Mouse (Mus musculus): ENCODE measurements around the gene Snapc2.

The Snapc2 gene

DNA sequence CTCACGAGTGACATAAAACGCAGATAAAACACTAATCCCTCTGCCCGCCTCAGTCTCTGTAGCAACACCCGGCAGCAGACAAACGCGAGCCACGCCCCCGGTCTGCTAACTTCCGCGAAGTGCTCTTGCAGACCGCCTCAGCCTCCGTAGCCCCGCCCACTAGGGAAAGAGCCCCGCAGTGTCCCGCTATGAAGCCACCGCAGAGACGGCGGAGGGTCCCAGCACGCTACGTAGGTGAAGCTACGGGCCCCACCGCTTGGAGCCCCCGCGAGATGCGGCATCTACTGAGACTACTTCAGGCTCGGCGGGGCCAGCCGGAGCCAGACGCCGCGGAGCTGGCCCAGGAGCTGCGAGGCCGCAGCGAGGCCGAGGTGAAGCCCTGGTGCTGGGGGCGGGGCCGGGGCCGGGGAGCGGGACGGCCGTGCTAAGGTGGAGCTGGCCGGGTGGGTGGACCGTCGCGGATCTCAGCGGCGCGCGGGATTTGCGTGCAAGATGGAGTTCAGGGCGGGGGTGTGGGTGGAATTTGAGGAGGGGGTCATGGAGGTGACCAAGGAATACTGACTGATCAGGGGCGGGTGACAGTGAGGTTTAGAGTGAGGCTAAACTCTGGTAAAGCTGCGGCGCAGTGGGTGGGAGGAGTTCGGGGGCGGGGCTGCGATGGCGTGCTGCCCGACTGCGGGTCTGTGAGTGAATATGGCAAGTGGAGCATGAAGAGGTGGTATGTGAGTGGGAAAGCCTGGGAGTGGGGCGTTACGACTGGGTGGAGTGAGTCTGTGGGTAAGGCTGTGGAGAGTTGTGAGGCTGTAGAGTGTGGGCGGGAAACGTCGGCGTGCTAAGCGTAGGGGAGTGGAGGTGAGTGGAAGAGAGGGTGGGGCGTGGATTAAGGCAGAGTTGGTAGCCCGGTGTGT lies at the start of gene Snapc2:
TSS of gene Snapc2 (plus strand) at position 147 of the 908 bp plus-strand sequence.
- DNase-seq = peak; percentile 98 to 99

DNA sequence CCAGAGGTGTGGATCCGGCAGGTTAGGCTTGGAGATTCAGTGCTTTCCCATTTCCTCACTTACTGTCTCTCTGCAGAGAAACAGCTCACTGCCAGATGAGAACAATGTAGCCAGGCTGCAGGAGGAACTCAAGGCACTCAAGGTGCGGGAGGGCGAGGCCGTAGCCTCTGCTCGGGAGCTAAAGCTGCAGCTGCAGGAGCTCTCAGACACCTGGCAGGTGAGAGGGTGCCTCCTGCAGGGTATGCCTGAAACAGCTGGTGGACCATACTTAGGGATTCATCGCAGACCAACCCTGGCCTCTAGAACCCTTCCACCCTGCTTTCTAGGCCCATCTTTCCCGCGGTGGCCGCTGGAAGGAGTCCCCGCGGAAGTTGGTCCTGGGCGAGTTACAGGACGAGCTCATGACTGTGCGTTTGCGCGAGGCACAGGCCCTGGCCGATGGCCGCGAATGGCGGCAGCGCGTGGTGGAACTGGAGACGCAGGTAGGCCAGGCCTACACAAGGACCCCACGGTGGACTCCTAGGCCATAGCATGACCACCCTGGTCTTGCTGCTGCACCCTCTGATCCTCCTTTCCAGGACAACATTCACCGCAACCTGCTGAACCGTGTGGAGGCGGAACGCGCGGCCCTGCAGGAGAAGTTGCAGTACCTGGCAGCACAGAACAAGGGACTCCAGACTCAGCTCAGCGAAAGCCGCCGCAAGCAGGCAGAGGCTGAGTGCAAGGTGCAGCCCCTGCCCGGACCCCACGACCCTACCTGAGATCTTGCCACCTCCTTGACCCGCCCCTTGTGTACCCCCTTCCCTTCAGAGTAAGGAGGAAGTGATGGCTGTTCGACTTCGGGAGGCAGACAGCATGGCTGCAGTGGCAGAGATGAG lies 47.4 kb upstream of the Snapc2 start:
- DNase-seq = no peak

DNA sequence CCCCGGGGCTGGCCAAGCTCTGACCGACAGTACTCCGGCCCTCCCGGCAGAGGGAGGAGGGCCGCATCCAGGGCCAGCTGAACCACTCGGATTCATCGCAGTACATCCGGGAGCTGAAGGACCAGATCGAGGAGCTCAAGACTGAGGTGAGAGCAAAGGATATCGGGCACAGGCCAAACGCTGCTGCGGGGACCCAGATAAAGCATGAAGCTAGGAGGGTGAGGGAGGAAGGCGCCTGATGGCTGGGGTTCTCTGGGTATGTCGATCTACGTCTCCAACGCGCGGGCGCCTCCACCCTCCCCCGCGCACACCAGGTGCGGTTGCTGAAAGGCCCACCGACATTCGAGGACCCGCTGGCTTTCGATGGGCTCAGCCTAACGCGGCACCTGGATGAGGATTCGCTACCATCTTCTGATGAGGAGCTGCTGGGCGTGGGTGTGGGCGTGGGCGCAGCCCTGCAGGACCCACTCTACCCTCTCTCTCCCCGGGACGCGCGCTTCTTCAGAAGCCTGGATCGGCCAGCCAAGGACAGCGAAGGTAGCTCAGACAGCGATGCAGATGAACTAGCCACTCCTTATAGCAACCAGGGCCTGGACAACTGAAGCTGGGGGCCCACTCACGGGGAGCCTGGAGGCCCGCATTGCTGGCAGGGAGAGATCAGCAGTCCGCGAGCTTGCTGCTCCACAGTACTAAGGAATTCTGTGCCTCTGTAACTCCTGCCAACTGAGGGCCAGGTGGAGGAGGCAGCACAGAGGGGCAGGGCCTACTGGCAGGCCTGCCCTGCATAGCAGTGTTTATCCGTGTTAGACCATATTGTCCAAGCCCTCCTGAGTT lies 46.5 kb upstream of the Snapc2 start:
- no peak for DNase-seq

DNA sequence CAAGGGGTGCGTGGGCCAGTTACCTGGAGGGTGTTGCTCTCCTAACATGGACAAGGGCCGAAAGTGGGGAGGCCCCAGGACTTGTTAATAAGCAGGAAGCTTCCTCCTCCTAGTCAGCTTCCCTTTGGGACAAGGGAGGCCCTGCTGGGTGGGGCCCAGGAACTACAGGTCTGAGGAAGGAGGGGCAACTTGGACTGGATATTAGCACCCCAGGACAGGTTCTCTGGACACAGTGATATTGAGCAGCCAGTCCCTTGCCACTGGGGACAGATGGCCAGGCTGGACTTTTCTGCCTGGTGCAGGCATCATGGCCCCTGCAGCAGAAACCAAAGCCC lies 45.9 kb upstream of the Snapc2 start:
- no peak for DNase-seq

DNA sequence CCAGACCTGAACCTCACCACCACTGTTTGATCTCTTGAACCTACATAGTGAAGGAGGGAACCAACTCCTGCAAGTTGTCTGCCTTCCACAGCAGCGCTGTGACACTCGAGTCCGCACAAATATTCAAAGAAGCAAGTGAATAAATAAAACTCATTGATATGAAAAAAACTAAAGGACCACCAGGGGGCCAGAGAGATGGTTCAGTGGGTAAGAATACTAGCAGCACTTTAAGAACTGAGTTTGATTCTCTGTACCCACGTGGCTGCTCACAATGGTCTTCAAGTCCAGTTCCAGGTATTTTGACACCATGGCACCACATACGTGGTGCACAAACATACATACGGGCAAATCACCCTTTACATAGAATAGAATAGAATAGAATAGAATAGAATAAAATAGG lies 41.8 kb upstream of the Snapc2 start:
- DNase-seq = no peak

DNA sequence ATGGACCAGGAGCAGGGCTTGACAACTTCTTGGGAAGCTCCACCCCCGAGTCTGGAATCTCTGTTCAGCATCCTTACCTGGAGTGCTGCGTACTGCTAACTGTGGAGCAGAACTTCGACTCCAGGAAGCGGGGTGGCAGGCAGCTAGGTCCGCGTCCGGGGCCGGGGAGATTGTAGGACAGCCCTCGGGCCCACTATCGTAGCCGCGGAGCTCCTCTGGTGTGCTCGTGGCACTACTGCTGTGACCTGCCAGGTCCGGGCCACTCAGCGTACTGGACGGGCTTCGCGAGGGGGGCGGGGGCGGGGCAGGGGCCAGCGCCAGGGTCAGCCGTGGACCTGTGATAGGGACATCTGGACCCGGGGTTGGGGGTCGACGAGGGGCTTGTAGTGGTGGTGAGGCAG lies 40.1 kb upstream of the Snapc2 start:
- DNase-seq = peak in 1 of 2 experiments; percentile 36

DNA sequence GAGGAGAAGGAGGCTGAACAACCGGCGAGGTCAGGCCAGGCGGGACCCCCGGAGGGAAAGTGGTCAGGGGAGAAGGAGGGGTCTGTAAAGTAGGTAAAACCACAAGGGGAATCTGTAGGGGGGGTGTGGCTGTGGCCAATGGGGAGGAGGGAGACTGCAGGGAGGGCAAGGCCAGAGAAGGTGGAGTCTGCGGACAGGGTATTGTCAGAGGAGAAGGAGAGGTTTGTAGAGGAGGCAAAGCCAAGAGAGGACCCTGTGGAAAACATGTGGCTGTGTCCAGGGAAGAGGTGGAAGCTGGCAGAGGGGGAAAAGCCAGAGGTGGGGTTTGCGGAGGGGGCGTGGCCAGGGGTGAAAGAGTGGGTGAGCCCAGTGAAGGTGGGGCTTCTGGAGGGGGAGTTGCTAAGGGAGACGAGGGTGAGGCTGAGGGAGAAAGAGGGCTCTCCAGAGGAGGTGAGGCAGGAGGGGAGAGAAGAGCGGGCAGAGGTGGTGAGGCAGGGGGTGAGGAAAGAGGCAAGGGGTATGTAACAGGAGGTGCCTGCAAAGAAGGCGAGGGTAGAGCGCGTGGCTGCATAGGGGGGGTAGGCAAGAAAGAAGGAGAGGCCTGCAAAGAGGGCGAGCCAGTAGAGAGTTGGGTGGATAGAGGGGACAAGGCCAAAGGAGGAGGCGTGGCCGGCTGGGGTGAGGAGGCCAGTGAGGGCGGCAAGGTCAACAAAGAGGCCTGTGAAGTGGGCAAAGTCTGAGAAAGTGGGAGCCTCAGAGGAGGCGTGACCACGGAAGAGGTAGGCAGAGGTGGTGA lies 39.5 kb upstream of the Snapc2 start:
- DNase-seq = peak; percentile 46 to 69

DNA sequence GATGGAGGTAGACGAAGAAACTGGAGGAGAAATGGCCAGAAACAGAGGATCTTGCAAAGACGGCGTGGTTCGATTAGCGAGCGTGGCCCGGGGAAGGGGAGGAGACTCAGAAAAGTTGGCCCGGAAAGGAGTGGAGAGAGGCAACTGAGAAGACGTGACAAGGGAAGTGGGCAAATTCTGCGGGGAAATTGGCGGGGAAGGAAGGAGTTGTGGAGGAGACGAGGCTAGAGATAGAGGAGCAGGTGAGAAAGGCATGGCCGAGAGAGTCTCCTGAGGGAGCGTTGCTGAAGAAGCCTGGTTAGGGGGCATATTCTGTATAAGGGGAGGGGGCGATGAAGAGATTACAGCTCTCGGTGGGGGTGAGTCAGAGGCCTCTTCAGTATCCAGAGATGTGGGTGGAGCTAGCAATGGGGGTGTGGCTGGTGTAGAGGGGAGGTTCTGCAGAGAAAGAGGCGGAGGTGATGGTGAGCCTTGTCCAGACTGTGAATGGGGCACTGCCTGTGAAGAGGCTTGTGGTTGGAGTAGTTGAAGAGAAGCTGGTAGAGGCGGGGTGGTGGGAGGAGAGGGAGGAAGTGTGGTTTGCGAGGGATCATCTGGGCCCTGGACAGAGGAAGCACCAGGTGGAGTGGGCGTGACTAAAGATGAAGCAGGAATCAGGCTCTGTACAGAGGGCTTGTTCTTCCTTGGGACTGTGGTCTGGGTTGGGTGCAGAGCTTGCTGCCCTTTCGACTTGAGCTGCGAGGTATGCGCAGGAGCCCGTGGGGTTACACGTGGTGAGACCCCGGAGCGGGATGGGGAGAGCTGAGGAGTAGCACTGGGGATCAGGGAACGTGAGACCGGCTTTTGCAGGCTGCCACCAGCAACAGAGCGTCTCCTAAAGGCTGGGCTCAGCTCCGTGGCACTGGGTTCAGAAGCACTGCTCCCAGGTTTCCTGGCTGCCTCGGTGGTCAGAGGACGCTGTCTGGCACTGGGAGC lies 38.6 kb upstream of the Snapc2 start:
- peak; percentile 45 to 65 for DNase-seq

DNA sequence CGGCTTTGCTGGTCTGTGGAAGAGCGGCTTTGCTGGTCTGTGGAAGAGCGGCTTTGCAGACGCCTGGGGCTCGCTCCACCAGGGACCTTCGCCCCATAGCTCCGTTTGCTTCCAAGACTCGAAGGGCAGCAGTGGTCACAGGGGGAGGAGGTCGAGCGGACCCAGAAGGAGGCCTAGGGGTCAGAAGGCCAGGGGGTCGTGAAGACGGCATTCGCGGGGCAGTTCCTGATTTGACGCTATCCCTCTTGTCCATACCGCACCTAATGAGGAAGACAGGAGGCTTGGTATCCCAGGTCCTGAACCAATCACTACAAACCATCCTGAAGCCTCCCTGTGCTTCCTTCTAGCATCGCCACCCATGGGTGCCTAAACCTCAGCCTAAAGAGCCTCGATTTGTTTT lies 36.6 kb upstream of the Snapc2 start:
- no peak for DNase-seq

DNA sequence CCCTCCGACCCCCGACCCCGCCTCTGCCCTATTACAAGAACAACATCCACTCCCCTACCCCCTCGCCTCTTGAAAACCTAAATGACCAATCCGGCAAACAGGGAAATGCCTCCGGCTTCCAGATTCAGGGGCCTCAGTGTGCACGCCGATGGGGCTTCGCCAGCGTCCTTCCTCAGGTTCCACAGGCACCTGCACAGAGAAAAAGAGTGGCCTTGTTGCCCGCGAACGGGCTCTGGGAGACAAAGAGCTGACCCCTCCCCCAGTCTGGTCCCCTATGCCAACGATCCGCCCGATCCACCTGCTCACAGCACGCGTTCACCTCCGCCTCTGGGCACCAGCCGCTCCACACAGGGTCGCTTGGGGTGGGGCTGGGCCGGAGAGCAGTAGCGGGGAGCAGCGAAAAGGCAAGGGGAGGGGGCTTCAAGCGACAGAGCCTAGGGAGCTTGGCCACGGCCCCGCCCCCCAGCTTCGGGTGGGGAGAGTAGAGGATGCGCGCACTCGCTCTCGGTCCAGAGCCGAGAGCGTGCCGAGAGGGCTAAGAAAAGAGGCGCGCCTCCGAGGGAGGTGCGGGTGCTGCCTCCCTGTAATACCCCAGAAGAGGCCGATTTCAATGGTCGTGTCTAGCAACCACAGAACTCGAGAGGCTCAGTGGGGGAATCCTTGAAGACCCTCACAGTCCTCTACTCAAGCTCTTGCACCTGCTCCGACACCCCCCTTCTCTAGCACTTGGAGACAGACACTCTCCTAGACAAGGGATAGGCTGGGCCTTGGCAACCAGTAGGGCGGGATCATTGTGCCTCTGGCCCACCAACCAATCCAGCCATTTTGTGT lies 35.9 kb upstream of the Snapc2 start, which contains the start of gene Prr36:
TSS of gene Prr36 (minus strand) at position 669 of the 831 bp plus-strand sequence.
- no peak for DNase-seq

DNA sequence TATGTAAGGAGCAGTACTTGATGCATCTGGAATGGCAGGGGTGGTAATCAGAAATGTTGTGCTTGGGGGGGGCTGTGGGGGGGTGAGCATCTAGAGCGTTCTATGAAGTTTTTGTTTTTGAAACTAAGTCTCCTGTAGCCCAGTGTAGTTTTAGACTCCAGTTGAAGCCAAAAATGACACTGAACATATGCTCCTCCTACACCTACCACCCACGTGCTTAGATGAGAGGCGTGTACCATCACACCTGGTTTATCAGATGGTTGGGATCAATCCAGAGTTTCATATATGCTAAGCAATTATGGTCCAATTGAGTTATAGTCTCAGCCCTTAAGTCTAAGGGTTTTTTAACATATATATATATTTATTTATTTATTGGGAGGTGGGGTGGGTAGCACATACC lies 33.3 kb upstream of the Snapc2 start:
- no peak for DNase-seq

DNA sequence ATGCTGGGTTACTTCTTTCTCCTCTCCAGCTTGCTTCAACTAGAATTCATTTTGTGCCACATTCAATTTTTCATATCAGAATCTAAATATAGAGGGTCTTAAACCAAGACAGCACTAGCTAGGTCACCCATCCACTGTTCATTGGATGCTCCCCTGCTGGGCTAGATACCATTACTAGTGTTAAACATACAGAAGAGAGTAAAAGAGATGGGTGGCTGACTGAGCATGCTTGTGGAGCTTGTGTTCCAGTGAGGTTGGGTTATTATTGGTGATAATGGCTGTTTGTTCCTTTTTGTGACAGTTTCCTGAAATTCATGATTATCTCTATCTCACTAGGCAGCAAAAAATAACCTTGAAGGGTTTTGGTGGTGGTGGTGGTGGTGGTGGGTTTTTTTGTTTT lies 30.8 kb upstream of the Snapc2 start:
- DNase-seq = no peak

DNA sequence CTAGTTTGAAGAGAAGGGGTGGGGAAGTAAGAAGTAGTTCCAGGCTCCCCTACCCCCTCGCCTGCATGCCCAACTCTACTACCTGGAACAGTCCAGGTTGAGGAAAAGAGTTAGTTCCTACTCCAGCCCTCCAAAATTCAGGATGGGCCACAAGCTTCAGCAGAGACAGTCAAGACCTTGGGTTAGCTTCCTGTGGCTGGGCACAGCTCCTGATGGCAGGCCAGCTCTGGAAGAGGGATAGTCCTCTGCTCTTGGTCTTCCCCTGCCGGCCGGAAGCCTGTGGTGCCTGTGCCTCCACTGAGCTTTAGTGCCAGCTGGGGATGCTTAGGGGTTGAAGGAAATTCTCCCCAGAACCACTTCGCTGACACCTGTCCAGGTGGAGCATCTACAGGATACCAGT lies 26.6 kb upstream of the Snapc2 start:
- peak in 1 of 2 experiments; percentile 29 for DNase-seq

DNA sequence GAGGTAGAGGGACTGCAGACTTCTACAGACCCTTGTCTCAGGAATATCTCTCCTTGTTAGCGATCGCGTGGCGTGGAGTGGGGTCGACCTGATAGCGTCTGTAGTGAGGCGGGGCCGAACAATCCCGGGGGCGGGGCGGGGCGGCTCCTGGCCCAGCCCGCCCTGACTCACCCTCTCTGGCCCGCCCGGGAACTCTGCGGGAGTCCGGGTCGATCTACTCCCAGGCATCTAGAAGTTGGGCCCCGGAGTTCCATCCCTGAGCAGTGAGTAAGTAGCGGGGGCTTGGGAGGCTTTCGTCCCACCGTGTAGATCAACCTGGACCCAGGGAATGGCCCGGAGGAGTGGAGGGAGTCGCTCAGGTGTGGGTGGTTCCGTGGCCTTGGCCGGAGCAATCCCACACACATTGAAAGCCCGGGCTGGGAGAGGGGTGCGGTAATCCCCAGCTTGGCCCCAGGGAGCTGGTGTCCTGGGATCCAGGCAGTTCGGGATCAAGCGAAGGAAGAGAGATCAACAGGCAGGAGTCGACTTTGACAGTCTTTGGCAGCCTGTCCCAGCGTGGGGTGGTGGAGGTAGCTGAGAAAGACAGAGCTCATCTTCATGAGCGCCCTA lies 26.0 kb upstream of the Snapc2 start, which contains the start of gene Lrrc8e:
TSS of gene Lrrc8e (plus strand) at position 89 of the 609 bp plus-strand sequence.
- peak in 1 of 2 experiments; percentile 60 for DNase-seq

DNA sequence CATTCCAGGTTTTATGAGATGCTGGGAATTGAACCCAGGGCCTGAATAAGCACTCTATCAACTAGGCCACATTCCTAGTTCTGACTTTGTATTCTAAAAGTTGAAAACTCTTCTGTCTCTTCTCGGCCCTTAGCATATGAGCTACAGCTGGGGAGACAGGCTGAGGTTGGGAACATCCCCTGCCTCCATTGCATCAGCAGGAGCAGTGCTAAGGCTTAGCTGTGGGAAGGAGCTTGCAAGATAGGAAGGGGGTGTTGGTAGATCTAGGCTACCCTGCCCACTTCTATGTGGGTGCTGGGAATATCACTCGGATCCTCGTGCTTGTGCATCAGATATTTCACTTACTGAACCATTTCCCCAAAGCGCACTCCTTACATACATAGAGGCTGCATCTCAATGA lies 25.0 kb upstream of the Snapc2 start:
- DNase-seq = no peak

DNA sequence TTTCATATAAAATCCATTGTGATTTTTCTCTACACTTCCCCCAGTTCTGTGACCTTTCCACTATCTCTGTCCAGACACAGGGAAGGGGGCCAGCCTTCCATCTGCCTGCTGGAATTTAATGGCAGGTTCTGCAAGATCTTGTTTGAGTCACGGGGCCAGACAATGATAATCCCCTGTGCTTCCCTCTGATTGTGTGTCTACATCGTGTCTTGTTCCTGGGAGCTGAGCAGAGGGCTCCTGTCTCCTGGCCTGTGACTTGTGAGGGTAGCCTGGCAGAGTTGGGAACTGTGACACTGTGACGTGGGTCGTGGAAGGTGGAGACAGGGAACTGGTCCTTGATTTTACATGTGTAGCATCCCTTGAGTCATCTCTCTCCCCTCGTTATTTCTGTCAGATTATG lies 23.1 kb upstream of the Snapc2 start:
- no peak for DNase-seq

DNA sequence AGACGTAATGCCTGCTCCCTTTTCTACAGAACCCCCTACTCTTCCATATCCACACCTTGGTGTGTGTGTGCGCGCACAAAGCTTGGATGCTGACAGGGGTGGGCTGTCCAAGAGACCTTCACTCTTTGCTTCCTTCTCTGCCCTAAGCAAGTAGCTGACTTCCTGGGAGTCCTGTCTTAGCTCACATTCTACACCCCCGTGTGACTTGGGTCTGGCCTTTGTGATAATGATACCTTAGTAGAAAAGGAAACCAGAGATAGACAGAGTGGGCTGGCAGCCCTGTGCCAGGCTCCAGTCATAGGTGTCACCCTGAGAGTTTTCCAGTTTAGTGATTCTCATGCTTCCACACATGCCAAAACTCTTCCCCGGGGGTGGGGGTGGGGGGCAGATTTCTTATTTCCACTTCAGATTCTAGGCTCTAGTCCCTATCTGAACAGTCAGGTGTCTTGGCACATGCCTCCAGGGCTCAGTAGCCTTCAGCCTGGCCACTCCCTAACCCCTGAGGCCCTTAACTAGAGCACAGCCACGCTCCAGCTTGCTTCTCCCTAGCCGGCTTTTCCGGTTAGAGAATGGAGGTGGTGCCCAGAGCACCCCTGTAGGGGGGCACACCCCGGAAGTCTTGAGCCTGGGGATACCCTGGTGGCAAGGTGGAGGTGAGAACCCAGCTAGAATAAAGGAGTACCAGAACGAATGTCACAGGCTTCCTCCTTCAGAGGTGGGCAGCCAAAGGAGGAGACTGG lies 22.1 kb upstream of the Snapc2 start:
- no peak for DNase-seq

DNA sequence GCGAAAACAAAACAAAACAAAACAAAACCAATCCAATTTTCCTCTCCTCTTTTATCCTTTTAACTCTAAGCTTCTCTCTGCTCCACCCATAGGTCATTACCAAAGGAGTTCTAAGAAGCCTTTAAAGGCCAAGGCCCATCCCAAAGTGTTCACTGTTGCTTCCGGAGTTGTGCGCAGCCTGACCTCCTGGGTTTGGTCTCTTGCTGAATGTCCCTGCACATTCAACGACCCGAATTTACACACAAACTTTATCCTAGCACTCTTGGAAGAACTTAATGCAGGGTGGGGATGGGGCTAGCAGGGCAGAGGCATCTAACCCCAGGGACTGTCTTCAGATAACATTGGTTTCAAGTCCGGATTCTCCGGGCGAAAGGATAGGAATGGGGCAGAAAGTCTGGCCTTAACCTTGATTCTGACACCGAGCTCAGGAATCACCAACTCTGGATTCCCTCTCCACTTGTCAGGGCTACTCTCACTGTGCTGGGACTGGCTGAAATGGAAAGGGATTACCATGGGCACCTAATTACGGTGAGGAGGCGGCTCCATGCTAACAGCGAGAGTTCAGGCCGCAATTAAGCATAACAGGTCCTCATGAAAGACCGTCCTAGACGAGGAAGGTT lies 15.0 kb upstream of the Snapc2 start:
- DNase-seq = peak; percentile 33 to 54
